Mouse (Mus musculus): Measurements from ENCODE around the gene Lrrc27. TPM values are rescaled to one million over a fixed set of nuclear protein-coding genes. Genes with fewer than 3 reads are reported as not detected.

The Lrrc27 gene
- polyA plus RNA-seq, 1 experiment from 2014 or later: 4.8 TPM

DNA sequence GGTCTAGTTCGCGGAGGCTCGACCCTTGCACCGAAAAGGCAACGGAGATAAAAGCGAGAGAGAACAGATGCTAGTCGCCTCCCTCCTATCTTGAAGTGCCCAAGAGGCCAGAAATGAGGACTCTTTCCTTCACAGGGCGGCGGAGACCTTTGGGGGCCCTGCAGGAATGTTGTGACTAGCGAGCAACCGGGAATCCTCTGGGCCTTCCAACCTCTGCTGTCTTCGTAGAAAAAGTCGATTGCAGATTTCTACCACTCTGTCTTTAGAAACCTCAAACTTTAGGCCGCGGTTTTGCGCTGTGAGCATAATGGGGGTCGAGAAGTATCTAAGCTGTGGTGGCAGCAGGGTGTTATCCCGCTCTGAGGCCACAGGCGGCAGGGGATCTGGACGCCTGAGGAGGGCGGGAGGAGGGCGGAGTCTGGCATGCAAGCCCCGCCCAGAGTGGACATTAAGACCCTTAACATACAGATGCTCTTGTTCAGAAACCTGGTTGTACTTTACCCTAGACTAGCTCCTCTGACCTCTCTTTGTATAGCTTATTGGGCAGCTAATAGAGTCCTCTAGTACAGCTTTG is 24.1 kb upstream of the Lrrc27 start:
- Histone ChIP-seq H3K36me3 (no peaks in the 10 kb centered on the region), H3K4me3 (replicated peaks) (peak overlapping the region; percentile 68), H3K27me3 (peaks cover 43% of the 10 kb centered on the region), H3K4me1 (replicated peaks) (peaks cover 18% of the 10 kb centered on the region), H3K27ac (no peak overlapping the region), H3K9me3 (no peaks in the 10 kb centered on the region), H3K9ac (replicated peaks) (peak overlapping the region; percentile 77), H3K4me2 (replicated peaks) (peak overlapping the region; percentile 85)
- peak; percentile 77 for ATAC-seq
- WGBS: 1% methylated on average over 23 of the region's 23 CpGs

- no peak for ATAC-seq
- Histone ChIP-seq H3K36me3 (no peaks in the 10 kb centered on the region), H3K27ac (no peak overlapping the region), H3K9ac (replicated peaks) (no peak overlapping the region), H3K27me3 (peaks cover 39% of the 10 kb centered on the region), H3K4me1 (replicated peaks) (peaks cover 18% of the 10 kb centered on the region), H3K4me2 (replicated peaks) (no peak overlapping the region), H3K9me3 (no peaks in the 10 kb centered on the region), H3K4me3 (replicated peaks) (no peak overlapping the region)
- 92% methylated on average over 4 of the region's 4 CpGs for WGBS
Observed at GRCm38 (mm10) chr7:139190616-139191015, 22.2 kb upstream of the Lrrc27 start.

DNA sequence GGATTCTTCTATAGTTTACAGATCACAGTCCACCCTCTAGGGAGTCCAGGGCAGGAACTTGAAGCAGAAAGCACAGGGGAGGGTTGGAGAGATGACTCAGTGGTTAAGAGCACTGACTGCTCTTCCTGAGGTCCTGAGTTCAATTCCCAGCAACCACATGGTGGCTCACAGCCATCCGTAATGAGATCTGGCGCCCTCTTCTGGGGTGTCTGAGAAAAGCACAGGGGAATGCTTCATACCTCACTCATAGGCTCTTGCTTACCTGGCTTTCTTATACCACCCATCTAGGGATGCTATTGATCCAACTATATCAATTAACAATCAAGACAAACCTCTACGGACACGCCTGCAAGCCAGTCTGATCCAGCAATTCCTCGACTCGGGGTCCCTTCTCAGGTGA is 21.2 kb upstream of the Lrrc27 start:
- Histone ChIP-seq H3K27ac (no peak overlapping the region), H3K9ac (replicated peaks) (no peak overlapping the region), H3K36me3 (no peaks in the 10 kb centered on the region), H3K27me3 (peaks cover 30% of the 10 kb centered on the region), H3K4me1 (replicated peaks) (peaks cover 15% of the 10 kb centered on the region), H3K4me2 (replicated peaks) (no peak overlapping the region), H3K9me3 (no peaks in the 10 kb centered on the region), H3K4me3 (replicated peaks) (no peak overlapping the region)
- ATAC-seq: no peak
- 75% methylated on average over 6 of the region's 6 CpGs for WGBS

DNA sequence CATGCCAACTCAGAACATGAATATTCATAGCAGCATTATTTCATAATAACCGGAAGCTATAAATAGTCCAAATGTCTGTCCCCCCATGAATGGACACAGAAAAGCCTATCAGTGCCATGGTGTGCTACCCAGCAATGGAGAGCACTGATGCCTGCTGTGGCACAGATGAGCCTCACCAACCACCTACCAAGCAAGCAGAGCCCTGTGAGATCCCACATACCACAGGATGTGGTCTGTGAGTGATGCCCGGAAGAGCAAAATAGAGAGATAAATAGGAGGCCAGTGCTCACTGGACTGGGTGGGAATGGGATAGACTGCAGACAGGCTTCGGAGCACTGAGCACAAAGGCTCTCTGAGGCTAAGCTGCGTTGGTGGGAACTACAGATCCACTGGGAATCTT is 15.8 kb upstream of the Lrrc27 start:
- peaks cover 11% of the 10 kb centered on the region; the same call in 1 of the 2 replicates for H3K27me3 ChIP-seq
- no peak overlapping the region for H3K4me2 ChIP-seq (replicated peaks)
- no peaks in the 10 kb centered on the region for H3K4me1 ChIP-seq (replicated peaks)
- H3K4me3 ChIP-seq (replicated peaks): no peak overlapping the region
- no peak for ATAC-seq
- H3K9ac ChIP-seq (replicated peaks): no peak overlapping the region
- 88% methylated on average over 4 of the region's 4 CpGs for WGBS
- H3K9me3 ChIP-seq: no peaks in the 10 kb centered on the region
- H3K27ac ChIP-seq: no peak overlapping the region
- no peaks in the 10 kb centered on the region for H3K36me3 ChIP-seq

- H3K4me2 ChIP-seq (replicated peaks): no peak overlapping the region
- peaks cover 8% of the 10 kb centered on the region; the same call in 1 of the 2 replicates for H3K27me3 ChIP-seq
- H3K36me3 ChIP-seq: no peaks in the 10 kb centered on the region
- ATAC-seq: peak; percentile 76
- WGBS: 33% methylated on average over 7 of the region's 7 CpGs
- H3K4me1 ChIP-seq (replicated peaks): no peaks in the 10 kb centered on the region
- no peak overlapping the region for H3K9ac ChIP-seq (replicated peaks)
- H3K27ac ChIP-seq: no peak overlapping the region
- no peaks in the 10 kb centered on the region for H3K9me3 ChIP-seq
- H3K4me3 ChIP-seq (replicated peaks): no peak overlapping the region
Observed at GRCm38 (mm10) chr7:139200108-139200507, 12.7 kb upstream of the Lrrc27 start.

DNA sequence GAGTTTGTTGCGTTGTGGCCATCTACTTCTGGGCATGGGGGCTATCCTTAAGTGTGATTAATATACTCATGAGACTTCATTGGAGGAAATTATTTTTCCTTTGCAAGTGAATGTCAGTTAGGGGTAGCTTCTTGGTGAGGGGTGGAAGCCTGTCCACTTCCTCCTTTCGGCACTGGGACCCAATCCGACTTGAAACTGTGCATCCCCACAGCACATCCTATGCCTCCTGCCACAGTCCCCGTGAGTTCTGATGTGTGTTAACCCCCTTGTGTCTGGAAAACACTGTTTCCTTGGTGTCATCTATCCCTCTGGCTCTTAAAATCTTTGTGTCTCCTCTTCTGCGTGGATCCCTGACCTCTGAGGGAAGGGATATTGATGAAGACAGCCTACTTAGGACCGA is 11.6 kb upstream of the Lrrc27 start:
- WGBS: 66% methylated on average over 6 of the region's 6 CpGs
- peaks cover 8% of the 10 kb centered on the region; the same call in 1 of the 2 replicates for H3K27me3 ChIP-seq
- no peaks in the 10 kb centered on the region for H3K9me3 ChIP-seq
- H3K4me2 ChIP-seq (replicated peaks): no peak overlapping the region
- no peaks in the 10 kb centered on the region for H3K36me3 ChIP-seq
- H3K4me1 ChIP-seq (replicated peaks): no peaks in the 10 kb centered on the region
- ATAC-seq: no peak
- no peak overlapping the region for H3K9ac ChIP-seq (replicated peaks)
- H3K27ac ChIP-seq: no peak overlapping the region
- H3K4me3 ChIP-seq (replicated peaks): no peak overlapping the region

DNA sequence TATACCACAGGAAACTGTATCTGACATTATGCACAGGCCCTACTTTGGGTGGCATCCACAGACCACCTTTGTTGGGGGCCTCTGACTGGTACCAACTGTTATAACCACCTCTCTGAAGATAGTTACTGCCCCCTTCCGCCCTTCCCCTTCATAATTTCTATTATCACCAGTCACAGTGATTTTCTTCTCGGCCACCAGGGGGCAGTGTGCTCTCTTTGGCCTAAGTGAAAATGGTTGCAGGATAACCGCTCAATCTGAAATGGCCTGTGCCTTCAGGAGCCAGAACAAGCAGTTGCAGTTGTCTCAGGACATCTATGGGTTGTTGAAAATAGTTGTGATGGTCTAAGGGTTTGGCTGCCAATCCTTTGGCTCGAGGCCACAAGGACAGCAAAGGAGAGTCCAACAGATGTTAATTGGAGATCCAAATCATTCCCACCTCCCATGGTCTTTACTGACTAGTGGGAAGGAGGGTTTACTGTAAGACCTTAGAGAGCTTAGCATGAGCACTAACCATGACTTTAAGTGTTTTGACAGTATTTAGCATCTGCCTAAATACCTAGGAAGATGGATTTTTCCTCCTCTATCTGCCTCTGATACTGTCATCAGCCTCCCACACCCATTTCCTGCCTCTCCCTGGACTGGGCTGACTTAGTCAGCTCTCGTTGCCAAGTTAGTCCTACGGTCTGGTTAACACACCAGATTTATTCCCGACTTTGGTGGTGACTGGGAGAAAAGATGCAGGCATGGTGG is 4.6 kb upstream of the Lrrc27 start:
- Histone ChIP-seq H3K9ac (replicated peaks) (no peak overlapping the region), H3K9me3 (no peaks in the 10 kb centered on the region), H3K4me1 (replicated peaks) (peaks cover 9% of the 10 kb centered on the region), H3K4me2 (replicated peaks) (no peak overlapping the region), H3K36me3 (no peaks in the 10 kb centered on the region), H3K27ac (no peak overlapping the region), H3K4me3 (replicated peaks) (no peak overlapping the region), H3K27me3 (no peaks in the 10 kb centered on the region)
- ATAC-seq: no peak
- 35% methylated on average over 7 of the region's 7 CpGs for WGBS

- no peaks in the 10 kb centered on the region for H3K36me3 ChIP-seq
- peaks cover 13% of the 10 kb centered on the region for H3K4me1 ChIP-seq (replicated peaks)
- no peak overlapping the region for H3K4me3 ChIP-seq (replicated peaks)
- no peaks in the 10 kb centered on the region for H3K9me3 ChIP-seq
- H3K27ac ChIP-seq: no peak overlapping the region
- H3K27me3 ChIP-seq: no peaks in the 10 kb centered on the region
- no peak overlapping the region for H3K4me2 ChIP-seq (replicated peaks)
- no peak overlapping the region for H3K9ac ChIP-seq (replicated peaks)
- ATAC-seq: no peak
- 93% methylated on average over 4 of the region's 4 CpGs for whole genome bisulfite sequencing
Observed at GRCm38 (mm10) chr7:139208773-139209095, 4.1 kb upstream of the Lrrc27 start.

GRCm38 (mm10) chr7:139211761-139212160 is 1.0 kb upstream of the Lrrc27 start:
- no peaks in the 10 kb centered on the region for H3K27me3 ChIP-seq
- ATAC-seq: no peak
- H3K27ac ChIP-seq: no peak overlapping the region
- H3K4me3 ChIP-seq (replicated peaks): no peak overlapping the region
- peaks cover 16% of the 10 kb centered on the region for H3K4me1 ChIP-seq (replicated peaks)
- H3K36me3 ChIP-seq: no peaks in the 10 kb centered on the region
- no peak overlapping the region for H3K9ac ChIP-seq (replicated peaks)
- no peak overlapping the region for H3K4me2 ChIP-seq (replicated peaks)
- no peaks in the 10 kb centered on the region for H3K9me3 ChIP-seq
- 77% methylated on average over 6 of the region's 6 CpGs for WGBS

DNA sequence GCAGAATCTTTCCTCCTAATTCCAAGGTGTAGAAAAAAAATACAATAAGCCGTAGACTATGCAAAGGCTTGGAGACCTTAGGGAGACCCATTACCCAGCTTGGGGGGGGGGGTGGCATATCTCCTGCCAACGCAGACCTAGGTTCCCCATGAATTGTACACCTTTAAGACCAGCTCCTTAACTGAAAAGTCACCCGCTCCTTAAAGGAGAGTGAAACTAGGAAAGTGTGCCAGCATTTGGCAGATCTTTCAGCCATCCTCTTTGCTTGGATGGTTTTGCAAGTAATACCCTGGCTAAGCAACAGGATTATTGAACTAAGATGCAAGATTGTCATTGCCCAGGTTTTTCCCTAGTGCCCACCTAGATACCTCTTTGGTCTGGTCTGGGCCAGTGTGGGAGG is 963 bp downstream of the Lrrc27 start:
- H3K9me3 ChIP-seq: no peaks in the 10 kb centered on the region
- H3K36me3 ChIP-seq: no peaks in the 10 kb centered on the region
- H3K4me3 ChIP-seq (replicated peaks): peak overlapping the region; percentile 51
- no peaks in the 10 kb centered on the region for H3K27me3 ChIP-seq
- peak overlapping the region; percentile 69 for H3K27ac ChIP-seq
- peaks cover 16% of the 10 kb centered on the region for H3K4me1 ChIP-seq (replicated peaks)
- whole genome bisulfite sequencing: 66% methylated on average over 3 of the region's 3 CpGs
- peak overlapping the region; percentile 57 for H3K4me2 ChIP-seq (replicated peaks)
- peak overlapping the region; percentile 65 for H3K9ac ChIP-seq (replicated peaks)
- peak; percentile 14; the same call in 1 of the 2 replicates for ATAC-seq

DNA sequence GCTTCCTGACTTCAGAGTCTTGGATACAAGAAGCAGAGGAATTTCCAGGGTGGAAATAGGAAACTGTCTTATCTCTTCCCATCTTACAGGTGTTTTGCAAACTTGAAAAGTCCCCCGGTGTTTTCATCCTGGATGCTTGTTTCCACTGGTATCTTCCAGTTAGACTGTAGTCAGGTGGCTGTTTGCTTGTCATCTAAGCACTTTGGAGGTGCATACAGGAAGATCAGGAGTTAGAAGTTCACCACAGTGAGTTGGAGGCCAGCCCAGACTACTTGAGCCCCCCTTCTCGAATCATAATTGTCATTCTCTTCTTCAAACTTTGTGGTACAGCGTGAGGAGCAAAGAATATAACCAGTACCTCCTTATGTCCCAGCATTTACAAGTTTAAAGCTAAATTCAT is 1.4 kb downstream of the Lrrc27 start:
- Histone ChIP-seq H3K27me3 (no peaks in the 10 kb centered on the region), H3K4me2 (replicated peaks) (peak overlapping the region; percentile 57; the same call in 1 of the 2 replicates), H3K27ac (no peak overlapping the region), H3K9me3 (no peaks in the 10 kb centered on the region), H3K4me3 (replicated peaks) (no peak overlapping the region), H3K4me1 (replicated peaks) (peaks cover 16% of the 10 kb centered on the region), H3K36me3 (no peaks in the 10 kb centered on the region), H3K9ac (replicated peaks) (no peak overlapping the region)
- 83% methylated on average over 3 of the region's 3 CpGs for WGBS
- no peak for ATAC-seq

GRCm38 (mm10) chr7:139214596-139215340 is 2.0 kb downstream of the Lrrc27 start:
- no peak overlapping the region for H3K4me3 ChIP-seq (replicated peaks)
- ATAC-seq: no peak
- no peak overlapping the region for H3K27ac ChIP-seq
- 76% methylated on average over 14 of the region's 14 CpGs for WGBS
- peaks cover 16% of the 10 kb centered on the region for H3K4me1 ChIP-seq (replicated peaks)
- no peaks in the 10 kb centered on the region for H3K36me3 ChIP-seq
- H3K4me2 ChIP-seq (replicated peaks): no peak overlapping the region
- no peak overlapping the region for H3K9ac ChIP-seq (replicated peaks)
- no peaks in the 10 kb centered on the region for H3K27me3 ChIP-seq
- H3K9me3 ChIP-seq: no peaks in the 10 kb centered on the region
